Mouse (Mus musculus) CD8-positive naive resting alpha-beta T cell, adult 2 months (primary cell): ENCODE results near the gene Cd247.

Experiments
- DNase-seq, 2 experiments: peaks; one replicate each; pipeline ENCODE4 v3.0.0; 2022; ENCODE audit warnings: low read depth in 2 of 2, low spot score in 2 of 2

Gene Cd247

GRCm38 (mm10) chr1:165818145-165818860 lies 29.8 kb downstream of the Cd247 start:
- DNase-seq, result no peak

- DNase-seq, result no peak
Measured at GRCm38 (mm10) chr1:165819147-165819546, 30.7 kb downstream of the Cd247 start.

GRCm38 (mm10) chr1:165822031-165822430 lies 33.5 kb downstream of the Cd247 start:
- DNase-seq, result no peak

GRCm38 (mm10) chr1:165828173-165828572 lies 39.7 kb downstream of the Cd247 start:
- no peak for DNase-seq

- DNase-seq, result no peak
Measured at GRCm38 (mm10) chr1:165828615-165829014, 40.1 kb downstream of the Cd247 start.

- DNase-seq, result no peak
Measured at GRCm38 (mm10) chr1:165829890-165830289, 41.4 kb downstream of the Cd247 start.

- no peak for DNase-seq
Measured at GRCm38 (mm10) chr1:165833244-165833643, 44.8 kb downstream of the Cd247 start.

GRCm38 (mm10) chr1:165833910-165834632 lies 45.6 kb downstream of the Cd247 start:
- DNase-seq, result no peak

GRCm38 (mm10) chr1:165834633-165834975 lies 46.1 kb downstream of the Cd247 start:
- no peak for DNase-seq

- DNase-seq, result no peak
Measured at GRCm38 (mm10) chr1:165836461-165836860, 48.0 kb downstream of the Cd247 start.

- DNase-seq, result peak; percentile 42 to 59
Measured at GRCm38 (mm10) chr1:165837546-165837945, 49.1 kb downstream of the Cd247 start.

- DNase-seq, result no peak
Measured at GRCm38 (mm10) chr1:165839201-165839600, 50.7 kb downstream of the Cd247 start.

GRCm38 (mm10) chr1:165840548-165841230 lies 52.2 kb downstream of the Cd247 start:
- DNase-seq, result peak; percentile 53 to 55

- no peak for DNase-seq
Measured at GRCm38 (mm10) chr1:165842170-165842569, 53.7 kb downstream of the Cd247 start.

GRCm38 (mm10) chr1:165843586-165843985 lies 55.1 kb downstream of the Cd247 start:
- no peak for DNase-seq

- DNase-seq, result peak; percentile 59 to 61
Measured at GRCm38 (mm10) chr1:165844466-165844951, 56.0 kb downstream of the Cd247 start.

- peak; percentile 59 to 64 for DNase-seq
Measured at GRCm38 (mm10) chr1:165844956-165845355, 56.5 kb downstream of the Cd247 start.

GRCm38 (mm10) chr1:165845366-165845765 lies 56.9 kb downstream of the Cd247 start:
- DNase-seq, result peak; percentile 76 to 80

GRCm38 (mm10) chr1:165848417-165848816 lies 59.9 kb downstream of the Cd247 start:
- DNase-seq, result no peak

GRCm38 (mm10) chr1:165848881-165849280 lies 60.4 kb downstream of the Cd247 start:
- peak in 1 of 2 experiments; percentile 32 for DNase-seq

- no peak for DNase-seq
Measured at GRCm38 (mm10) chr1:165849458-165850445, 61.3 kb downstream of the Cd247 start.
